Mouse (Mus musculus) kidney, adult 8-10 months (tissue): ENCODE measurements around the gene Thsd7a.

Source experiments
- DNase-seq, 2 experiments: peaks; one replicate each; pipeline ENCODE4 v3.0.0; 2022

Thsd7a gene

GRCm38 (mm10) chr6:12748787-12749530 is at the start of gene Thsd7a:
Gene Thsd7a (minus strand): TSS chr6:12749410.
- DNase-seq, result peak in 1 of 2 experiments; percentile 15

GRCm38 (mm10) chr6:12787129-12787528 is 37.9 kb upstream of the Thsd7a start:
- DNase-seq, result no peak

GRCm38 (mm10) chr6:12786378-12786982 is 37.3 kb upstream of the Thsd7a start:
- DNase-seq, result no peak

GRCm38 (mm10) chr6:12784918-12785618 is 35.9 kb upstream of the Thsd7a start:
- DNase-seq, result no peak

- DNase-seq, result no peak
Measured at GRCm38 (mm10) chr6:12772799-12773198, 23.6 kb upstream of the Thsd7a start.

GRCm38 (mm10) chr6:12765191-12765590 is 16.0 kb upstream of the Thsd7a start:
- no peak for DNase-seq

GRCm38 (mm10) chr6:12764606-12765005 is 15.4 kb upstream of the Thsd7a start:
- DNase-seq, result no peak

- no peak for DNase-seq
Measured at GRCm38 (mm10) chr6:12763816-12764215, 14.6 kb upstream of the Thsd7a start.

- no peak for DNase-seq
Measured at GRCm38 (mm10) chr6:12759328-12760193, 10.4 kb upstream of the Thsd7a start.

GRCm38 (mm10) chr6:12752297-12752696 is 3.1 kb upstream of the Thsd7a start:
- DNase-seq, result no peak

GRCm38 (mm10) chr6:12750441-12750840 is 1.2 kb upstream of the Thsd7a start:
- DNase-seq, result no peak

GRCm38 (mm10) chr6:12749531-12750210 is 461 bp upstream of the Thsd7a start:
- DNase-seq, result no peak

GRCm38 (mm10) chr6:12748454-12748786 is 790 bp downstream of the Thsd7a start:
- no peak for DNase-seq

GRCm38 (mm10) chr6:12747856-12748450 is 1.3 kb downstream of the Thsd7a start:
- peak in 1 of 2 experiments; percentile 2 for DNase-seq

GRCm38 (mm10) chr6:12742791-12743190 is 6.4 kb downstream of the Thsd7a start:
- DNase-seq, result no peak

GRCm38 (mm10) chr6:12733924-12734323 is 15.3 kb downstream of the Thsd7a start:
- no peak for DNase-seq

- no peak for DNase-seq
Measured at GRCm38 (mm10) chr6:12716071-12716470, 33.1 kb downstream of the Thsd7a start.

- no peak for DNase-seq
Measured at GRCm38 (mm10) chr6:12712581-12712980, 36.6 kb downstream of the Thsd7a start.

GRCm38 (mm10) chr6:12702925-12703324 is 46.3 kb downstream of the Thsd7a start:
- DNase-seq, result no peak

- no peak for DNase-seq
Measured at GRCm38 (mm10) chr6:12699089-12699488, 50.1 kb downstream of the Thsd7a start.

GRCm38 (mm10) chr6:12693689-12694088 is 55.5 kb downstream of the Thsd7a start:
- DNase-seq, result no peak

- no peak for DNase-seq
Measured at GRCm38 (mm10) chr6:12693239-12693638, 56.0 kb downstream of the Thsd7a start.
